Mouse (Mus musculus) adrenal gland, adult (tissue): ENCODE results near the gene Gfpt2.
"Not testable (repeated sequence)": the region's sequence is repeated elsewhere in the genome, so short reads cannot be mapped to it uniquely, and the experiment has no call there.

Source experiments
- DNase-seq, 2 experiments: peaks; one replicate each; pipeline ENCODE4 v3.0.0; 2022 to 2023; ENCODE audit warnings: low spot score in 1 of 2; ENCODE audit not compliant: inconsistent age in 2 of 2

Gene Gfpt2

GRCm38 (mm10) chr11:49793131-49793530 is 847 bp upstream of the Gfpt2 start:
- no peak for DNase-seq

DNA sequence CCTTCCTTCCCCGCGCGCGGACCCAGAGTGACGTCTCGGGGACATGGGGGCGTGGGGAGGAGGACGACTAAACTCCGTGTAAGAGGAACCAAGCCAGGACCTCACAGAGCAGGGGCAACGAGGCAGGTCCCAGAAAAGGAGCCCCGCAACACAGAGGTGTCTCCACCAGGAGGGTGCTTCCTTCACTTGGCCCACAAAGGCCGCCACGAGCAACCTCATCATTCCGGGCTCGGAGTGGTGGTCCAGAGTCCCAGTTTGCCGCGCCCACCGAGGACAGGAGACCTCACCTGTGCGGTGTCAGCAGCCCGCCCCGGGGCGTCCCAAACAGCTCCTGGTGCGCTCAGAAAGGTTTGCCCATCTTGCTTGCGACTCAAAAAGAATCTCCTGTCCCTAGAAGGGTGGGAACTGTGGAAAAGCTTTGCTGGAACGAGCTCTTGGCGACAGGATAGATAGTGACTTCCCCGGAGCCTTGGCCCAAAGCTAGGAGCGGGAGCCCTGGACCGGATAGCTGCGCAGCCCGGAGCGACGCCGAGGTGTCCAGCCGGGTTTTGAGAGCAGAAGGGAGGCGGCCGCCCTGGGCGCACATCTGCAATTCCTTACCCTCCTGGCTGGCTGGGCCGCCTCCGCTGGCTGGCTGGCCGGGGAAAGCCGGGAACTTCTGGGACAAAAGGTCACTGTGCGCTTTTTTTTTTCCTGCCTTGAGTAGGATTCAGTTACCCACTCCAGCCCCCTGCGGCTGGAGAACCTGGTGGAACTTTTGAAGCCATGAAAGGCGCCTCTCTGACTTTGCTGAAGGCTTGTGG is 565 bp downstream of the Gfpt2 start:
- peak; percentile 23 to 67 for DNase-seq

- no peak for DNase-seq
Observed at GRCm38 (mm10) chr11:49798931-49799330, 5.0 kb downstream of the Gfpt2 start.

DNA sequence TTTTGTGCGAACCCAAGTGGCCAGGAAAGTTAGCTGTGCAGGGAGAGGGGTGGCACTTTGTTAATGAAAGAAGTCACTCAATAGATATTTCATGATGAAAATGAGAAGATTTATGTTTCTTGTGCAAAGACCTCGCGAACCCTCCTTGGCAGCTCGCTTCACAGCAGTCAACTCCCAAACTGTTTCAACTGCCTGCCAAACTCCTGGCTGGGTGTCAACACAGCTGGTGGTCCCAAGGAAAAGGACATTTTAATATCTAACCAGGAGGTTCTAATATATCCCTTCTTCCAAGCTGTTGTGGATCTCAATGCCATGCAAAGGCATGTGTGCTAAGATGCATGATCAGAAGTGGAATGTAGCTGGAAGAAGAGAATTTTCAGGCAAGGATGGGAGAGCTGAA is 7.5 kb downstream of the Gfpt2 start:
- DNase-seq, result no peak

DNA sequence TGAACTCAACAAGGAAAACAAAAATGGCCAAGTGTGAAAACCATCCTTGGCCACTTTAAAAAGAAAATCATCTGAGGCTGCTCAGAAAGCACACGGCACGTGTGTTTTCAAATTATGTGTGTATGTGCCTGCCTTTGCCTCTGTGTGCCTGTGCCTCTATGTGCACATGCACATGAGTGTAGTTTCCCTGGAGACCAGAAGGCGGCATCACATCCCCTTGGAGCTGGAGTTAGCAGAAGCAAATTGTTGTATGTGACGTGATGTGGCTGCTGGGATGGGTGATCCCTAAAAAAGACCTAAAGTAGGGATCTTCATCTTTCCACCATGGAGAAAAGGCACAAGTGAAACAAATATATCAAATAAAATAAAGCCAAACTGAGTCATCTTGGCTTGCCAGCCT is 9.8 kb downstream of the Gfpt2 start:
- no peak for DNase-seq

DNA sequence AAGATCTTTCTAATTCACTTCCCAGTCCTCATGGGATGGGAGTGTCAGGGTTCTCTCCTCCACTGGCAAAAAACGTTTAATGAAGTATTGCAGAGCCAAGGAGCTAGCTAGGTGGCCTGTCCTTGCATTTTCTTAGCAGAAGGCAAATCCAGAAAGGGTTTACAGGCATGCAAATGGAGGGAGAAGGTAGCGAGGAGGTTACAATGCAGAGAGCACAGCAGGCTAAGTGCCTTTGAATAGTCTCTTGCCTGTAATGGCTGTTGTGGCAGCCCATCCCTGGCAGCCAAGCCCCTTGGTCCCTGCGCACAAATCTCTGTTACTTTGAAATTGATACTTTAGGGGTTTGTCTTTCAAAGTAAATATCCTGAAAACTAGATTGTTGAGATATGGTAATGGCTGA is 12.2 kb downstream of the Gfpt2 start:
- DNase-seq, result no peak

DNA sequence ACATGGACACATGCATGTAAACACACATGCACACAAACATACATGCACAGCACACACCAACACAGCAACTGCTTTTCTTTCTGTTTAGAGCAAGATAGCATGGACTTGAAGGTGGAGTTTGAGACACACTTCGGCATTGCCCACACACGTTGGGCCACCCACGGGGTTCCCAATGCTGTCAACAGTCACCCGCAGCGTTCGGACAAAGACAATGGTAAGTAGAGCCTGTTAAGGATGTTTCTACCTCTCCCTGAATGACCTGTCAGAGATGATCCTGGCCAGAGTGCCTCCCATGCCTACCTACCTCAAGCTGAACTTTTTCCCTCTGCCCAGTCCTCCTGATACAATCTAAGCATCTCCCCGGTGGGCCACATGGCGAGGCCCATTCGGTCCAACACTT is 15.0 kb downstream of the Gfpt2 start:
- no peak for DNase-seq

- not testable (repeated sequence) for DNase-seq
Observed at GRCm38 (mm10) chr11:49810696-49811095, 16.7 kb downstream of the Gfpt2 start.

DNA sequence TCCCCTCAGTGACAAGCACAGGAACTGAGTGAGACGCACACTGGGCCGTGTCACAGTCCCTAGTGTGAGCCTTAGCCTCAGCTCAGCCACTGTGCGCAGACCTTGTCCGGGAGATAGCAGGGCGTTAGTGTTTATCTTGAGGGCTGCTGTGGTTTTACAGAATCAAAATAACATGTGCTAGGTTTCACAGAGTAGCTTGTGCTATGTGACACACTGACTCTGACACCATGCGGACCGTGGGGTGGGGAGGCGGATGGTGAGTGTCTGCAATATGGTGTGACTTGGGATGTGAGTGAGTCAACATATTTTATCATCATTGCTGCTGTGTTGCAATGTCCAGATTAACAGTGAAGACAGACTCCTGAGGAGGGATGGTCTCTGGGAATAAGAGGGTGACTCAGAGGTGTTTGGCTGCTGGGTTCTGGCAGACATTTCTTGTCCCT is 17.1 kb downstream of the Gfpt2 start:
- peak in 1 of 2 experiments; percentile 44 for DNase-seq

DNA sequence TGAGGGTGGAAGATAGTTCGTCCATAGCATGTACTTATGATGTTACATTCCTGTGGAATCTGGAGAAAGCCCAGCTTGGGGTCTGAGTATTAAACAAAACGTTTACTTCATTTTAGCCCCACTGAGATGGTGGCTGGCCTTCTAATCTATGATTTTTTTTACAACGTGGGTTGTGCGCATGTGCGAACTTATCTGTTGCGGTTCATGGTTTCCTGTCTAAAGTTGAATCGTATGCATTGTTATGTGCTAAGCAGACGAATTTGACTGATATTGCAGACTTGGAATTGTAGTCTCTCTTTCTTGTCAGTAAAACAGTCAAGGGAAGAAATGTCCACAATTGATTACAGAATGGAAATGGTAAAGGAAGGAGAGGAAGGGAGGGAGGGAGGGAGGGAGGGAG is 17.9 kb downstream of the Gfpt2 start:
- no peak for DNase-seq

GRCm38 (mm10) chr11:49818869-49819566 is 25.0 kb downstream of the Gfpt2 start:
- no peak for DNase-seq

GRCm38 (mm10) chr11:49819676-49820075 is 25.7 kb downstream of the Gfpt2 start:
- no peak for DNase-seq

- no peak for DNase-seq
Observed at GRCm38 (mm10) chr11:49820928-49821327, 26.9 kb downstream of the Gfpt2 start.

- DNase-seq, result no peak
Observed at GRCm38 (mm10) chr11:49821546-49821945, 27.6 kb downstream of the Gfpt2 start.

DNA sequence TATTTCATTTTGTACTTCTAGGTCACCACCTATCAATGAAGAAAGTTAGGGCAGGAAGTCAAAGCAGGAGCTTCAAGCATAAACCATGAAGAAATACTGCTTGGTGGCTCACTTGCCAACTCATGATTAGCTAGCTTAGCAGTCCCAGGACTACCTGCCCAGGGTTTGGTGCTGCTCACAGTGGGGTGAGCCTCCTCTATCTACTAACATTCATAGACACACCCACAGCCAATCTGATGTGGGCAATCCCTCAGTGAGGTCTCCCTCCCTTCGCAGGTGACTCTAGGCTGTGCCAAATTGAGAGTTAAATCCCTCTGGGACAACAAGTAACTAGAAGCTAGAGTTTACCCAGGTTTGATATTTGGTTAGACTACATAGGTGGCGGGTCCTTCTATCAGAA is 28.4 kb downstream of the Gfpt2 start:
- DNase-seq, result no peak

GRCm38 (mm10) chr11:49824896-49825295 is 30.9 kb downstream of the Gfpt2 start:
- DNase-seq, result peak; percentile 65 to 92

DNA sequence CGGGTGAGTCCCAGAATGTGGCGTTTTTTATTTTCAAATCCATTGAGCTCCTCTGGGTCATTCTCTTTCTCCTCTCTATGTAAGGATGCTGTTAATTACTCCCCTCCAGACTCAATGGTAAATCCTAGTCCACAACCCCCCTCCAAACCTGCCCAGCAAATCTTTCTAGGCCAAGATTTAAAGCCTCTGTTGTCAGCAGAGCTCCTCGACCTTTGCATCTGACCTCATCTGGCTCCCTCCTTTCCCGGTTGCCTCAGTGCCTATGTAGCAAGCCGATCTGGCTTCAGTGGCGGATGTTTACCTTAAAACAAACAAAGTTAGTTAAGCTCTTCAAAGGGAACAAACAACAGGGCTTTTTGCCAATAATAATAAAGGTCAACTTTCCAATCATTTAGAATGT is 33.3 kb downstream of the Gfpt2 start:
- no peak for DNase-seq

GRCm38 (mm10) chr11:49829176-49829745 is 35.3 kb downstream of the Gfpt2 start:
- no peak for DNase-seq

DNA sequence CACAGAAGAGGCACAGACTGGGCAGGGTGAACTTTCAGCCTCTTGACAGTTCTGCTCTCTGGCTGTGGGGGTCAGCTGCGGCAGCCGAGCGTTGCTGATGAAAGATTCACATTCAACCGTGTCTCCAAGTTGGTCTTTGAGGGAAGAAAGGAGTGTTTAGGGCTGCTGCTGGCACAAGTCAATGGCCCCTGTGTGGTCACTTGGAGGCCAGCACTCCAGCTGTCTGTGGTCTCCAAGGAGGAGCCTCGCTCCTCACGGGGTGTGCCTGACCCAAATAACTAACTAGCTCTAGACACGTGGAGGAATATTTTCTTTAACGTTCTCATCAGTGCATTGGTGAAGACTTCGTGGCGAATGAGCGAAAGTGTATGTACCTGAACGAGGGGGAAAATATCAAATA is 38.0 kb downstream of the Gfpt2 start:
- DNase-seq, result no peak

- DNase-seq, result no peak
Observed at GRCm38 (mm10) chr11:49832962-49833361, 39.0 kb downstream of the Gfpt2 start.

DNA sequence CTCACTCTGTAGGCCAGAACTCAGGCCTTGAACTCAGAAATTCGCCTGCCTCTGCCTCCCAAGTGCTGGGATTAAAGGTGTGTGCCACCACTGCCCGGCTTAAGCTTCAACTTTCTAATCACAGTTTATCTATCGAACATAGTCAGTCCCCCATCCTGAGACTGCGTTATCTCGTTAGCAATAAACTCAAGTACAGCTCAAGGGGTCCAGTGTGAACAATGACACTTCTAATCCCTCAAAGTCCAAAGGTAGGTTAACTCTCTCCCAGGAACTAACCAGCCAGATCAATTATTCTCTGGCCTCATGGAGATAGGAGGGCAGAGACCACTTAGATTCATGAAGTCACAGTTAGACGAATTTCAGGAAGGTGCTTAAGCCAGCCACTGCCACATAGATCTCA is 40.3 kb downstream of the Gfpt2 start:
- DNase-seq, result no peak
